Mouse (Mus musculus) right cerebral cortex, postnatal 10 days (tissue): ENCODE data around the gene Dnajc1.
A peak's percentile ranks its signal among the peaks of the same experiment; 100 is the strongest.

Experiments
- DNase-seq, 2 experiments: peaks; one replicate each; pipeline ENCODE4 v3.0.0; 2021; ENCODE audit warnings: low spot score in 2 of 2

Dnajc1 gene

GRCm38 (mm10) chr2:18300949-18301348 is 91.7 kb downstream of the Dnajc1 start:
- no peak for DNase-seq

DNA sequence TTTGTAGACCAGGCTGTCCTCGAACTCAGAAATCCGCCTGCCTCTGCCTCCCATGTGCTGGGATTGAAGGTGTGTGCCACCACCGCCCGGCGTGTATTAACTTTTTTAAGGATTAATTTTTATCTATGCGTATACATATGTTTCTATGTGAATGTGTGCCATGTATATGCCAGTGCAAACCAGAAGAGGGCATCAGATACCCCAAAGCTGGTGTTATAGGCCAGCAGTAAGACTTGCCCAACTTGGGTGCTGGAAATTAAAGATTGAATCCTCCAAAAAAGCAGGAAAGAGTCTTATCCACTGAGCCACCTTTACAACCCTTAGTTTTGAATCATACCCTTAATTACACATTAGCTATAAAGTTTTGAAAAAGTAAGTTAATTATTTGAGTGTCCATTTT is 107.5 kb downstream of the Dnajc1 start:
- DNase-seq = no peak

GRCm38 (mm10) chr2:18265736-18266135 is 126.9 kb downstream of the Dnajc1 start:
- DNase-seq = no peak

DNA sequence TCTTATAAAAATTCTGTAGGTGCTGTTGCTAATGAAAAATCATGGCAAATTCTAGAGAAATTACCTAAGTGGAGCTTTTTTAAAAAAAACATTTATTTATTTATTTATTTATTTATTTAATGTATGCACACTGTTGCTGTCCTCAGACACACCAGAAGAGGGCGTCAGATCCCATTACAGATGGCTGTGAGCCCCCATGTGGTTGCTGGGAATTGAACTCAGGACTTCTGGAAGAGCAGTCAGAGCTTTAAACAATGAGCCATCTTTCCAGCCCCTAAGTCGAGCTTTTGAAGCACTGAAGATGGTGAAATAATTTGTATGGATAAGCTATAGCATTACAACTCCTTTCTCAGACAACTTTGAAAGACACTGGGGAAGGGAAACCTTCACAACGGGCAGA is 128.1 kb downstream of the Dnajc1 start:
- no peak for DNase-seq

DNA sequence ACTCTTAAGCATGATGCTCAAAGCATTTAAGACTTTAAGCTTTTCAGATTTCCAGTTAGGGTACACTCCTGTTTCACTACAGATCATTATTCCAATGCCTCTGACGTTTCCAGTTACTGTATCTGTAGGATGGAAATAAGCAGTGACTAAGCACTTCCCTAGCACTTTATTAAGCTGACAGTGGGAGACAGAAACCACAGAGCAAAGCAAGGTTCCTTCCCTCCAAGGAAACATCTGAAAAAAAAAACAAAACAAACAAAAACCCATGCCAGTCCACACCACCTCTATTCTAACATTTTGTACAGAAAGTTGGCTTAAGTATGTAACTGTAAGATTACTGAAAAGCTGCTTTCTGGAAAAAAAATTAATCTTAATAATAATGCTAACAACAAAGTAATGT is 130.3 kb downstream of the Dnajc1 start:
- no peak for DNase-seq

- DNase-seq = no peak
Observed at GRCm38 (mm10) chr2:18249224-18249623, 143.4 kb downstream of the Dnajc1 start.

DNA sequence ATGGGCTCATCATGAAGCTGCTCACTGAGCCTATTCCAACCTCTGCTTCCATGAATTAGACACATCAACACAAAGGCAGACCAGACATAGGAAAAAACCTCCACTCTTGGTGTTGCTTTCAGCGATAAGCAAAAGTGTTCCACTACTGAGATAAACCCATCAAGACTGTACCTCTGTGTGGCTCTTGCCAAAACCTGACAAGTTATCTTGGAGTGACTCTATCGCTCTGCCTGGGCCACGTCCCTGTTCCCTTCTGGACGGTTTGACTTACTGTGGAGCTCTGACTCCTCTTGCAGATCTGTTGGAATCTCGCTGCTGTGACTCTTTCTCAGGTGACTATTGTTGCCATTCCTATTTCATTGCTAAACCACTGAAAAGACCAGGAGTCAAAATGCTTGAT is 157.1 kb downstream of the Dnajc1 start:
- no peak for DNase-seq

DNA sequence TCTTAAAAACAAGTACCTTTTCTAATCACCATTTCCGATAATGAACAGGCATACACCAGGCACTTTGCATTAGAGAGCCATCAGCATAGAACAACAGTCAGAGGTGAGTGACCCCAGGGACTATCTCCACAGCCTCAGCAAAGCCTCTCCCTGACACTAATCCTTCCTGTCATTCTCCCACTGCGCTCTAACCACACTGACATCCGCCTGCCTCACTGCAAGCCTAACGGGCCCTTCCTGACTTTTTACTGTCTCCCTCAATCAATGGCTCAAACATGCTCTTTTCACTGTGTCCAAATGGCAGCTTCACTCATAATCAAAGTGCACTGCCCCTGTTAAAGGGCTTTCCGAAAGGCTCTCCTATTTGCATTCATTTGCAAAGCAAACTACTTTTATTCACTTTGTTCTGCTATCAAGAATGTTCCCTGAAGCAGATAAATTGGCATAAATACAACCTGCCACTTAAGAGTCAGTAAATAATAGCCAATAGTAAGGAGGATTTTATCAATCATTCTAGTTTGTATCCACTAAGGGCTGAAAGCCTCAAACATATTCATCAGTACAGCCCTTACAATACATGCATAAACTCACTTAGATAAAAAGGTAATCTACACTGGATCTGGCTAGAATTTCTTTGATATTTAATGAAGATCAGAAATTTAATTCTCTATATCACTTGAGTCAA is 159.6 kb downstream of the Dnajc1 start:
- DNase-seq = no peak

- no peak for DNase-seq
Observed at GRCm38 (mm10) chr2:18231143-18231542, 161.5 kb downstream of the Dnajc1 start.

- DNase-seq = no peak
Observed at GRCm38 (mm10) chr2:18229279-18229678, 163.4 kb downstream of the Dnajc1 start.

GRCm38 (mm10) chr2:18228486-18229062 is 164.1 kb downstream of the Dnajc1 start:
- no peak for DNase-seq

DNA sequence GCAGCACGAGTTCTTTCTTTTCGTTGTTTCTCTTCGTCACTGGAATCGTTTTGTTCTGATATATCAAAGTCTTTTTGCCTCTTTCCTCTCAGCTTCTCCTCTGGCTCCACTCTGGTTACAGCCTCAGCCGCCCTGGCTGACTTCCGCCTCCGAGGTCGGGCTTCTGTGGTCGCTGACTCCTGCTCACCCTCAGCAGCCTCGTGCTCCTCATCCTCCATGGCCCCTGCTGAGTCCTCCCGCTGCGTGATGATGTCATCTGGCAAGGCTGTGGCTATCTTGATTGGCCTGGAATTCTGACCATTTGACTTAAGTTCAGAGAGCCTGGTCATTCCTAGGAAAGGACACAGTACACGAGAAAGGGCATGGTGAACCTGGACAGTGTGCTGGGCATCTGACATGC is 173.1 kb downstream of the Dnajc1 start:
- DNase-seq = no peak

DNA sequence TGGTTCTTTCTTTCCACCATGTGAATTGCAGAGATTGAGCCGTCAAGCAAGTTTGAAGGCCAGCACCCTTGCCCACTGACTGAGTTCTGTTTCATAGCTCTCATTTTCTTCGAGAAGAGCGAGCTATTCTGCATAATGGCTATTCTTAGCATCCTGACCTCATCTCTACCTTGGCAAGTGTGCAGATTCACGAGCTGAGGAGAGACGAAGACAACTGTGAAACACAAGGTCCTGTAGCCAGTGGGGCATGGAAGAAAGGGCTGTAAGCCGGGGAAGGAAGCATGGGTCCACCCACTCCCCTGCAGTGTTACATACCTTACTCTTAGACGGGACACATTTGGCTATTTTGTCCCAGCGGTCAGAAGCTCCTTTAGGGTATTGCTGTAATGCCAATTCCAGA is 173.5 kb downstream of the Dnajc1 start:
- no peak for DNase-seq

DNA sequence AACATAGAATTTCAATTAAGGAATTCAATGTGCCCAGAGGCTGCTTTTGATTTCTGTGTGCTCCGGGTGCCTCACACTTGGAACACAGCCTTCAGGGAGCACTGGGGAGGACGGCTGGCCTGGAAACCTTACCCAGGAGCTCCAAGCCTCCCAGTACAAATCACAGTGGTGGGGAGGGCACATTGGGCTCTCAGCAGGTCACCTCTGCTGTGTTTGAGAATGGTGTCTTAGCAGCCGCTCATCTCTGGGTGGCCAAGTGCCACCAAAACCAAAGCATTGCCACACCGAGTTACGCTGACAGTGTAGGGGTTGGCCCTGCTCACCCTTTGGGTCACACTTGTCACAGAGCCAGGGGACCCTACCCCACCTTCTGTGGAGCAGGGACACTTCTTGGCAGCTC is 174.1 kb downstream of the Dnajc1 start:
- no peak for DNase-seq

DNA sequence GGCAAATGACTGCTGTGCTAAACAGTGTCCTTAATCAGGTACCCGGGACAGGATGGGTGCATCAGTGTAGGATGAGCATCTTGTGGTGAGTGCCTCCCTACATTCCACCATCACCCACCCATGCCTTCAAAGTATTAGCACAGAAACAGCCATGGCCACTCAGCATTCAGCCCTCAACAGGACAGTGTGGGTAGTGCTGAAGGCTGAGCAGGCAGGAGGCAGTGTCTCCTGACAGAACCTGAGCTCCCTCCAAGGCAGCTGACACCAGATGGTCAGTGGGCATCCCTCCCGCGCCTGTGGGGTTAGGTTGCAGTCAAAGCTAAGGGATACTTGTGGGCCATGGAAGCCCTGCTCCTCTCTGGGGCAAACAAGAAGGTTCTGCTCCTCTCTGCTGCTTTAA is 174.8 kb downstream of the Dnajc1 start:
- DNase-seq = no peak

DNA sequence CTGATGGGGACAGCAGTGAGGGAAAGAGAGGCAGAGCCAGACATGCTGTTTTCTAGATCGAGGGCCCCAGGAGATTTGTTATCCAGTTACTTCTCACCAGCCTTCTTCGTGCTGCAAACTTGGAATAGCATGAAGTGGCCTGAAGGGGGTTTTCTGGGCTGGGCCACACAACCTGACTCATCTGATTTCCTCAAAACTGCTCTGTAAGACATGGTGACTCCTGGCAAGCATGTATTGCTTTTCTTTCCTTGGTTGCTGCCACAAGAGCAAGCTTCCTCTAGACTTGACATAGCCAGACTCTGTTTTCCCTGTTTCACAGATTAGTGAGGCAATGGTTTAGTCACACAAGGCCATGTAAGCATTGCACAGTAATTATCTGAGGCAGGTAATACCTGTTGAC is 178.6 kb downstream of the Dnajc1 start:
- DNase-seq = no peak

DNA sequence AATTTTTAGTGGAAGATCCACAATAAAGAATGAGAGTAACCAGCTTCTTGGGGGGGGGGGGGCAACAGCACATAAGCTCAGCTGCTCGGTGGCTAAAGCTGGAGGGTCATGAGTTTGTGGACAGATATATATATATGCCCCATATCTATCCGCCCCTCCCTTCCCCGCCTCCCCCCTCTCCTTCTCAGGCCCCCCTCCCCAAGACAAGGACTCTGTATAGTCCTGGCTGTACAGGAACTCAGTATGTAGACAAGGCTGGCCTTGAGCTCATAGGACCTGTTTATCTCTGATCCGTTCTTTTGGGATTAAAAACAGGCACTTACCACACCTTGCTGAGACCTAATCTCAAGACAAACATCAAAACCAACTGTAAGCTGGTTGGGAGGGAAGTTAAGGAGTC is 182.7 kb downstream of the Dnajc1 start:
- DNase-seq = no peak

DNA sequence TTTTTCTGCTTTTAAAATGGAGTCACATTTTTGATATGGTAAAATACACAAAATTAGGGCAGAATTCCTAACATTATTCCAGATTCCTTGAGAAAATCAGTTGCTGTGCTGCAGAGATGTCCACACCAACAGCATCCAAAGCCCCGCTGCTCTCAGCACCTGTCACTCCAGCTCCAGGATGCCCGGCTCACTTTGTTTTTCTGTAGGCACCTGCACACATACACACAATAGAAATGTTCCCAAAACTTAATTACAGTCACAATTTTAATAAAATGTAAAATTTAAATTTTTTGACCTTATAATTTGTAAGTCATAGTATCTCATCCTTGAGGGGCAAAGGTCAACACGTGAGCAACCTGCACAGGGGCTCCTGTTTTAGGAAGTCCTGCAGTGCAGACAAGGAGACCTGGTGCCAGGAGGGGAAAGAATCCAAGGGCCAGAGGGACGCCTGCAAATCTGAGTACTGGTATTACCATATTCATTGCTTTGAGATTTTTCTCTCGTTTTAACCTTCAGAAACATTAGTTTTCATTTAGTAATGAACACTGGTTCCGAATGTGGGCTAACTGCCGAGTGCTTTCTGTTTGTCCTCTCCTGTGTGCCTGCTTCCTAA is 183.3 kb downstream of the Dnajc1 start:
- DNase-seq = no peak

DNA sequence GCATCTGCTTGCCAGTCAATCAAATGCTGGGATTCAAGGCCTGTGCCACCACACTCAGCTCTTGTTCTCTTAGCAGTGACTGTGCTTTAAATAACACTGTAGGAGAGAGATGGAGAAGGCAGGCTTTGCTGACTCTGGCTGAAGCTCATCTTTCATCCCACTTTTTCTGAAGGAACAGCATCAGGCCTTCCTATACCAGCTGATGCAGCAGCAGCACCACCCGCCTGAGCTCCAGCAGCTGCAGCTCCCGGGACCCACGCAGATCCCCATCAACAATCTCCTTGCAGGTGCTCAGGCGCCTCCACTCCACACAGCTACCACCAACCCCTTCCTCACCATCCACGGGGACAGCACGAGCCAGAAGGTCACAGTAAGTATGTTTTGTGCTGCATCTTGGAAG is 184.1 kb downstream of the Dnajc1 start:
- DNase-seq = peak in 1 of 2 experiments; percentile 50

GRCm38 (mm10) chr2:18206811-18207210 is 185.8 kb downstream of the Dnajc1 start:
- peak; percentile 39 to 63 for DNase-seq

GRCm38 (mm10) chr2:18205118-18205517 is 187.5 kb downstream of the Dnajc1 start:
- peak in 1 of 2 experiments; percentile 53 for DNase-seq

- no peak for DNase-seq
Observed at GRCm38 (mm10) chr2:18202923-18203322, 189.7 kb downstream of the Dnajc1 start.

DNA sequence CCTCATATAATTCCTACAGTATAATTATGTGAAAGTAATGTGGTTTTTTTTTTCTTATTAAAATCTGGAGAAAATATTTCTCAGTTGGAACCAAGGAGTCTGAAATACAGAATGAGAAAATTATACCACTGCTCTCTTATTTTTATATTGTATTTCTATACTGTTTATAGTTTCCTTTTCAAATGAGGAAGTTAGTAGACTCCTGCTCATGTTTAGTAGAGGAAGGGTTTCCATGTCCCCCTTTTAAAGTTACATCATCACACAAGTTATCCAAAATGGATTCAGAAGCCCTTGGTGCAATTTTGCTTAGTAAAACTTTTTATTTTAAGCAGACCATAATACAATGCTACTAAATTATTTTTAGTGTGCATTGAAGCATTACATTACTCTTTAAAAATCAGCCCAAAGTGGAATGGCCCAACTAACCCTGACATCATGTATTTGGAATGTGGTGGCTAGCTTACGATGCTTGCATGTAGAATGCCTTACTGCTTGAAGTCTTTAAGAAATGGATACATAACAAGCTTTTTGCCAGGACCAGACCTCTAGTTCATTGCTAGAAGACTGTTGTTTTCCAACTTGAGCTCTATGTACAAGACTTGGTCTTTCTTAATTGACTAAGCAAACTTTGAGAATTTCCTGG is 190.7 kb downstream of the Dnajc1 start:
- DNase-seq = no peak
